Mouse (Mus musculus): ENCODE results near the gene Lrp4. TPM values are rescaled to one million over a fixed set of nuclear protein-coding genes. Genes with fewer than 3 reads are reported as not detected.
"Not testable (repeated sequence)": the region's sequence is repeated elsewhere in the genome, so short reads cannot be mapped to it uniquely, and the experiment has no call there.

Gene Lrp4
- total and polyA plus RNA-seq, 3 experiments, result 3.8 to 12.3 (median 10.6) TPM

- Histone ChIP-seq H3K27ac (no peak overlapping the region), H3K4me1 (ENCODE audit: control insufficient read depth, insufficient read depth, low read length) (peaks cover 2% of the 10 kb centered on the region; the same call in 1 of the 2 replicates), H3K4me3 (no peak overlapping the region), H3K36me3 (ENCODE audit: control insufficient read depth, insufficient read depth, low read length) (no peaks in the 10 kb centered on the region), H3K9ac (ENCODE audit: low read depth, low read length) (no peak overlapping the region), H3K27me3 (ENCODE audit: control insufficient read depth, insufficient read depth, low read length) (no peaks in the 10 kb centered on the region), H3K79me2 (replicated peaks; ENCODE audit: control insufficient read depth, insufficient read depth, low read length) (no peaks in the 10 kb centered on the region)
- intact Hi-C loops (cut with DNase I), result loop anchor here (1.0 to 2.0 kb wide), 2 partner anchors 195 to 366 kb away; no protein-coding TSS in a partner anchor
- 53% methylated on average over 6 of the region's 6 CpGs for WGBS
- TF ChIP-seq POLR2A (IDR thresholded peaks at IDR 0.05; ENCODE audit: insufficient read depth, low read depth, low read length) (no peak), CTCF (IDR thresholded peaks at IDR 0.05) (peak; percentile 85), EP300 (IDR thresholded peaks at IDR 0.05; ENCODE audit: insufficient read depth, low read depth, low read length) (0 out of 2 replicates have a peak, but pooled peaks have one; percentile 48)
- peak in 1 of 2 experiments; percentile 42 for DNase-seq
Measured at GRCm38 (mm10) chr2:91480805-91481514, 23.6 kb downstream of the Lrp4 start.

GRCm38 (mm10) chr2:91484698-91485097 lies 27.4 kb downstream of the Lrp4 start:
- intact Hi-C loops (cut with DNase I), result no loop called here
- Histone ChIP-seq H3K9ac (ENCODE audit: low read depth, low read length) (no peak overlapping the region), H3K27me3 (ENCODE audit: control insufficient read depth, insufficient read depth, low read length) (no peaks in the 10 kb centered on the region), H3K4me3 (no peak overlapping the region), H3K79me2 (replicated peaks; ENCODE audit: control insufficient read depth, insufficient read depth, low read length) (no peaks in the 10 kb centered on the region), H3K36me3 (ENCODE audit: control insufficient read depth, insufficient read depth, low read length) (no peaks in the 10 kb centered on the region), H3K27ac (no peak overlapping the region), H3K4me1 (ENCODE audit: control insufficient read depth, insufficient read depth, low read length) (no peaks in the 10 kb centered on the region)
- 80% methylated on average over 4 of the region's 4 CpGs for WGBS
- TF ChIP-seq EP300 (IDR thresholded peaks at IDR 0.05; ENCODE audit: insufficient read depth, low read depth, low read length), result no peak
- no peak for TF ChIP-seq POLR2A (IDR thresholded peaks at IDR 0.05; ENCODE audit: insufficient read depth, low read depth, low read length)
- no peak for TF ChIP-seq CTCF (IDR thresholded peaks at IDR 0.05)
- no peak for DNase-seq

GRCm38 (mm10) chr2:91485256-91485655 lies 27.9 kb downstream of the Lrp4 start:
- no peak for DNase-seq
- TF ChIP-seq EP300 (IDR thresholded peaks at IDR 0.05; ENCODE audit: insufficient read depth, low read depth, low read length) (no peak), CTCF (IDR thresholded peaks at IDR 0.05) (no peak), POLR2A (IDR thresholded peaks at IDR 0.05; ENCODE audit: insufficient read depth, low read depth, low read length) (no peak)
- Histone ChIP-seq H3K27ac (no peak overlapping the region), H3K4me1 (ENCODE audit: control insufficient read depth, insufficient read depth, low read length) (no peaks in the 10 kb centered on the region), H3K79me2 (replicated peaks; ENCODE audit: control insufficient read depth, insufficient read depth, low read length) (no peaks in the 10 kb centered on the region), H3K4me3 (no peak overlapping the region), H3K9ac (ENCODE audit: low read depth, low read length) (no peak overlapping the region), H3K27me3 (ENCODE audit: control insufficient read depth, insufficient read depth, low read length) (no peaks in the 10 kb centered on the region), H3K36me3 (ENCODE audit: control insufficient read depth, insufficient read depth, low read length) (no peaks in the 10 kb centered on the region)
- WGBS, result 54% methylated on average over 6 of the region's 6 CpGs
- intact Hi-C loops (cut with DNase I), result no loop called here

DNA sequence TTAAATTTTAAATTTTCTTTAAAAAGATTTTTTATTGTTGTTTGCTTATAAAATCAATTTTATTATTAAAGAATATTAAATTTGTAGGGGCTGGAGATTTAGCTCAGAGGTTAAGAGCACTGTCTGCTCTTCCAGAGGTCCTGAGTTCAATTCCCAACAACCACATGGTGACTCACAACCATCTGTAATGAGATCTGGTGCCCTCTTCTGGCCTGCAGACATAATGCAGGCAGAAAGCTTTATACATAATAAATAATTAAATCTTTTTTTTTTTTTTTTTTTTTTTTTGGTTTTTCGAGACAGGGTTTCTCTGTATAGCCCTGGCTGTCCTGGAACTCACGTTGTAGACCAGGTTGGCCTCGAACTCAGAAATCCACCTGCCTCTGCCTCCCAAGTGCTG lies 30.0 kb downstream of the Lrp4 start:
- H3K9ac ChIP-seq (ENCODE audit: low read depth, low read length); intact Hi-C loops (cut with DNase I); H3K27ac ChIP-seq; DNase-seq; H3K79me2 ChIP-seq (replicated peaks; ENCODE audit: control insufficient read depth, insufficient read depth, low read length); H3K36me3 ChIP-seq (ENCODE audit: control insufficient read depth, insufficient read depth, low read length); H3K27me3 ChIP-seq (ENCODE audit: control insufficient read depth, insufficient read depth, low read length); H3K4me3 ChIP-seq; H3K4me1 ChIP-seq (ENCODE audit: control insufficient read depth, insufficient read depth, low read length): not testable (repeated sequence)
- TF ChIP-seq CTCF (IDR thresholded peaks at IDR 0.05), result peak; percentile 73
- 50% methylated on average over 3 of the region's 3 CpGs for WGBS

- Histone ChIP-seq H3K4me3 (no peak overlapping the region), H3K36me3 (ENCODE audit: control insufficient read depth, insufficient read depth, low read length) (no peaks in the 10 kb centered on the region), H3K4me1 (ENCODE audit: control insufficient read depth, insufficient read depth, low read length) (no peaks in the 10 kb centered on the region), H3K79me2 (replicated peaks; ENCODE audit: control insufficient read depth, insufficient read depth, low read length) (no peaks in the 10 kb centered on the region), H3K27ac (no peak overlapping the region), H3K27me3 (ENCODE audit: control insufficient read depth, insufficient read depth, low read length) (no peaks in the 10 kb centered on the region), H3K9ac (ENCODE audit: low read depth, low read length) (no peak overlapping the region)
- TF ChIP-seq EP300 (IDR thresholded peaks at IDR 0.05; ENCODE audit: insufficient read depth, low read depth, low read length) (no peak), CTCF (IDR thresholded peaks at IDR 0.05) (no peak), POLR2A (IDR thresholded peaks at IDR 0.05; ENCODE audit: insufficient read depth, low read depth, low read length) (no peak)
- no peak for DNase-seq
- 93% methylated on average over 12 of the region's 12 CpGs for WGBS
- intact Hi-C loops (cut with DNase I), result no loop called here
Measured at GRCm38 (mm10) chr2:91492071-91492635, 34.8 kb downstream of the Lrp4 start.

DNA sequence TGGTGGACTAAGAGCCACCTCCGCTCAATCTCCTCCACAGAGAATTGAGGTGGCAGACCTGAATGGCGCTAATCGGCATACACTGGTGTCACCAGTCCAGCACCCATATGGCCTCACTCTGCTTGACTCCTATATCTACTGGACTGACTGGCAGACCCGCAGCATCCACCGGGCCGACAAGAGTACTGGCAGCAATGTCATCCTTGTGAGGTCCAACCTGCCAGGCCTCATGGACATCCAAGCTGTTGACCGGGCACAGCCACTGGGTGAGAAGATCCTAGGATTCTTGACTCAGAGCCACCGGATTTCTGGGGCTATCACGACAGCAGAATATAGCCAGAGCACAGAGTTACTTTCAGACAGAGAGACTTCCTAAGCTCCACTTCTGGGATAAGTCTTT lies 36.7 kb downstream of the Lrp4 start:
- Histone ChIP-seq H3K27me3 (ENCODE audit: control insufficient read depth, insufficient read depth, low read length) (no peaks in the 10 kb centered on the region), H3K79me2 (replicated peaks; ENCODE audit: control insufficient read depth, insufficient read depth, low read length) (no peaks in the 10 kb centered on the region), H3K36me3 (ENCODE audit: control insufficient read depth, insufficient read depth, low read length) (no peaks in the 10 kb centered on the region), H3K9ac (ENCODE audit: low read depth, low read length) (no peak overlapping the region), H3K4me1 (ENCODE audit: control insufficient read depth, insufficient read depth, low read length) (no peaks in the 10 kb centered on the region), H3K27ac (no peak overlapping the region), H3K4me3 (no peak overlapping the region)
- no peak for TF ChIP-seq EP300 (IDR thresholded peaks at IDR 0.05; ENCODE audit: insufficient read depth, low read depth, low read length)
- TF ChIP-seq POLR2A (IDR thresholded peaks at IDR 0.05; ENCODE audit: insufficient read depth, low read depth, low read length), result no peak
- no peak for TF ChIP-seq CTCF (IDR thresholded peaks at IDR 0.05)
- intact Hi-C loops (cut with DNase I), result no loop called here
- 72% methylated on average over 9 of the region's 9 CpGs for WGBS
- no peak for DNase-seq
